In the genomic region with DNA sequence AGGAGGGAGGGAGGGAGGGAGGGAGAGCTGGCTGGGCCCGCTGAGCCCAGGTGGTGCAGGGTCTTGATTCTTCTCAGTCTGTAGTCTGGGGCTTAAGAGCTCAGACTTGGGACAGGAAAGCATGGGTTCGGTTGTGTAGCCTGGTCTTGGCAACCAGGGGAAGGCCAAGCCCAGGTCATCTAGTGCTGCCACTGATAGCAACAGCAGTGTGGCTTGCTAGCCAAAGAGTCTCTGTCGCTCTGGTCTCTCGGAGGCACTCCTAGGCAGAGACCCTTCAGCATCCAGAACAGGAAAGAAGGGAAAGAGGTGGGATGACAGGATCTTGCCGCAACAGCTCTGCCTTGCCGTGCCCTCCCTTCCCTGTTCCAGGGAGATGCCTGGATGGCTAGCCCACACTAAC, we compare ENCODE assay signal across 19 mouse cellular contexts. TPM values are rescaled to one million over a fixed set of nuclear protein-coding genes. Genes with fewer than 3 reads are reported as not detected.
DNase-seq lines count a peak whose midpoint lies in the region; ATAC-seq lines count a peak whose summit lies in the region.
"Had no signal": no experiment of that assay in that cellular context is flagged by ENCODE, and none has a peak within 500 bp of the region (broad histone marks: within the 10 kb centered on the region; RNA-seq: fewer than 3 reads in every experiment).

No protein-coding gene starts in this region.

- no peaks in the 10 kb centered on the region for H3K27me3 ChIP-seq in heart, embryonic 10.5 days (ENCODE audit: insufficient read depth, poor library complexity, severe bottlenecking)
- H3K27me3 ChIP-seq in kidney, embryonic 15.5 days = no peaks in the 10 kb centered on the region
- no peaks in the 10 kb centered on the region for H3K27me3 ChIP-seq in kidney, embryonic 14.5 days (ENCODE audit: control insufficient read depth, insufficient read depth, low read length)
- H3K27me3 ChIP-seq: hindbrain, embryonic 15.5 days; intestine, embryonic 15.5 days; lung, embryonic 15.5 days had no signal

- no peak overlapping the region for H3K4me2 ChIP-seq in kidney, embryonic 15.5 days
- H3K4me2 ChIP-seq in kidney, embryonic 14.5 days (replicated peaks; ENCODE audit: low read depth, low read length) = no peak overlapping the region
- H3K4me2 ChIP-seq: forebrain, embryonic 12.5 days; midbrain, embryonic 11.5 days had no signal

- no peak overlapping the region for H3K4me3 ChIP-seq in heart, embryonic 10.5 days
- H3K4me3 ChIP-seq in kidney, embryonic 15.5 days (replicated peaks) = no peak overlapping the region
- no peak overlapping the region for H3K4me3 ChIP-seq in kidney, embryonic 14.5 days (ENCODE audit: low read length)
- H3K4me3 ChIP-seq: forebrain, embryonic 12.5 days; hindbrain, embryonic 15.5 days; intestine, embryonic 15.5 days; lung, embryonic 15.5 days had no signal

- no peak overlapping the region for H3K9ac ChIP-seq in kidney, embryonic 15.5 days
- H3K9ac ChIP-seq in kidney, embryonic 14.5 days (ENCODE audit: low read depth, low read length) = no peak overlapping the region
- H3K9ac ChIP-seq: forebrain, embryonic 12.5 days; hindbrain, embryonic 15.5 days; intestine, embryonic 15.5 days; liver, embryonic 14.5 days; lung, embryonic 15.5 days had no signal

- ATAC-seq in kidney, embryonic 15.5 days (replicated peaks; ENCODE audit: low FRiP score) = no peak
- ATAC-seq in kidney, embryonic 14.5 days (ENCODE audit: low FRiP score, low TSS enrichment) = no peak
- ATAC-seq: intestine, embryonic 15.5 days had no signal

- 41% methylated on average over 6 of the region's 6 CpGs for WGBS in heart, embryonic 10.5 days
- 53% methylated on average over 6 of the region's 6 CpGs for WGBS in kidney, embryonic 15.5 days
- 55% methylated on average over 6 of the region's 6 CpGs for WGBS in kidney, embryonic 14.5 days

- peak overlapping the region; percentile 36; the same call in 1 of the 2 replicates for H3K27ac ChIP-seq in heart, embryonic 10.5 days
- peak overlapping the region; percentile 60 for H3K27ac ChIP-seq in kidney, embryonic 15.5 days
- no peak overlapping the region for H3K27ac ChIP-seq in kidney, embryonic 14.5 days (ENCODE audit: low read depth, low read length)
- H3K27ac ChIP-seq: forebrain, embryonic 12.5 days; liver, embryonic 14.5 days had no signal

- H3K36me3 ChIP-seq in heart, embryonic 10.5 days = no peaks in the 10 kb centered on the region
- H3K36me3 ChIP-seq in kidney, embryonic 15.5 days = peaks cover 8% of the 10 kb centered on the region; the same call in 1 of the 2 replicates
- no peaks in the 10 kb centered on the region; the same call in 1 of the 2 replicates for H3K36me3 ChIP-seq in kidney, embryonic 14.5 days (ENCODE audit: control insufficient read depth, insufficient read depth, low read length)
- H3K36me3 ChIP-seq: forebrain, embryonic 12.5 days; hindbrain, embryonic 15.5 days; intestine, embryonic 15.5 days; lung, embryonic 15.5 days had no signal

- no peak for DNase-seq in heart, embryonic 10.5 days (ENCODE audit: low spot score)
- DNase-seq in heart, adult 9 months (ENCODE audit: low spot score in 2 of 2) = no peak
- peak; percentile 38 for DNase-seq in retina, postnatal 1 day
- DNase-seq in retina, embryonic 14.5 days (ENCODE audit: low spot score) = no peak
- DNase-seq in ovary, postnatal 36 days (ENCODE audit: low spot score) = no peak
- DNase-seq: adrenal gland, postnatal 36 days; cerebellum, adult 11-12 months; embryo, embryonic 11 days; gastrocnemius, postnatal 14 days; right cerebral cortex, adult 18-20 months; thymus, adult 18-20 months had no signal

- peaks cover 71% of the 10 kb centered on the region for H3K4me1 ChIP-seq in heart, embryonic 10.5 days
- H3K4me1 ChIP-seq in kidney, embryonic 15.5 days = peaks cover 80% of the 10 kb centered on the region
- peaks cover 44% of the 10 kb centered on the region for H3K4me1 ChIP-seq in kidney, embryonic 14.5 days (ENCODE audit: control insufficient read depth, insufficient read depth, low read length)

- no peaks in the 10 kb centered on the region for H3K9me3 ChIP-seq in heart, embryonic 10.5 days
- H3K9me3 ChIP-seq in kidney, embryonic 15.5 days (replicated peaks) = no peaks in the 10 kb centered on the region
- H3K9me3 ChIP-seq in kidney, embryonic 14.5 days (ENCODE audit: control insufficient read depth, low read length) = no peaks in the 10 kb centered on the region
- H3K9me3 ChIP-seq: forebrain, embryonic 12.5 days; hindbrain, embryonic 15.5 days; intestine, embryonic 15.5 days; lung, embryonic 15.5 days had no signal

RNA-seq across cellular contexts. Expression of gene Dnmt3a, which starts 6.4 kb away (rescaled TPM):
- polyA plus RNA-seq in heart, embryonic 10.5 days (2016; fragmentation: Nextera tagmentation; extraction: Ambion mirVana) = 148 and 154 TPM in 2 replicates
- polyA plus RNA-seq in kidney, embryonic 15.5 days (2015; fragmentation: Nextera tagmentation; extraction: Ambion mirVana) = 124 and 132 TPM in 2 replicates
- polyA plus RNA-seq in kidney, embryonic 14.5 days (2014; fragmentation: Nextera tagmentation; extraction: Ambion mirVana) = 59.9 and 87.9 TPM in 2 replicates
